Mouse (Mus musculus) erythroblast, embryonic 14.5 days (primary cell): ENCODE data around the gene Xrcc1.

Experiments used
- GATA1 ChIP-seq: IDR thresholded peaks from 2 replicates; pipeline ENCODE4 v1.6.1; 2012; ENCODE audit warnings: low read length, inconsistent platforms, mixed read lengths
- TAL1 ChIP-seq: IDR thresholded peaks from 3 replicates; pipeline ENCODE4 v1.6.1; 2012; ENCODE audit warnings: low read length, inconsistent platforms, mixed read lengths

DNA sequence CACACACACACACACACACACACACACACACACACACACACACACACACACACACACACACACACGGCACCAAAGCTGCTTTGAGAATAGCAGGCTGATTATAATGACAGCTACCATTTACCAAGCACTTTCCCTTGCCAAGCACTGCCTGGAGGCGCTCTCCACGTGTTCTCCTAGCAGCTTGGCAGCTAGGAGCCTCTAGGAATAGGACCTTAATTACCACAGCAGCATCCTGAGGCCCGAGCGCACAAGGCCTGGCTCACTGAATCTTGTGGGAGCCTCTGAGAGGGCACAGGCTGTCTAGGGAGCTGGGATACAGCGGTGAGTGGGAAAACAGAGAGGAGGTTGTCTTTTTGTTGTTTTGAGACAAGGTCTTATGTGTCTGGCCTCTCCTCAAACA is 28.4 kb upstream of the Xrcc1 start:
- no peak for TF ChIP-seq GATA1
- no peak for TF ChIP-seq TAL1
